Mouse (Mus musculus): Measurements from ENCODE around the gene Ms4a6d.
"Not testable (repeated sequence)": the region's sequence is repeated elsewhere in the genome, so short reads cannot be mapped to it uniquely, and the experiment has no call there.

Ms4a6d gene

DNA sequence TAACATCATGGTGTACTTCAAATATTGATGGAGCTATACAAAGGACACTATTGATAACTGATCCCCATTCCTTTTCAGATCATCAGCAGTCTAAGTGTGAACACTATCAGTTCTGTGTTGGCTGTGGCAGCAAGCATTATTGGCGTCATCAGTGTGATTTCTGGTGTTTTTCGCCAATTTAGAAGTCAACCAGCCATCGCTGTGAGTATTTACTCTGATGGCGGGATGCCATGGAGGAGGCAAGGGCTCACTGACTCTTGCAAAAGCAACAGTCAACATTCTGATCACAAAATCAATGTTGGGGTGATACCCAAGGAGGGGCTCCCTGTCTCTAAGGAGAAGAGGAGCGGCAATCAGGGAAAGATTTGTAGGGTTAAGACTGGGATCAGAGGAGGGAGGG, 49.9 kb downstream of the Ms4a6d start:
- no peak for DNase-seq (ENCODE audit: low spot score)

DNA sequence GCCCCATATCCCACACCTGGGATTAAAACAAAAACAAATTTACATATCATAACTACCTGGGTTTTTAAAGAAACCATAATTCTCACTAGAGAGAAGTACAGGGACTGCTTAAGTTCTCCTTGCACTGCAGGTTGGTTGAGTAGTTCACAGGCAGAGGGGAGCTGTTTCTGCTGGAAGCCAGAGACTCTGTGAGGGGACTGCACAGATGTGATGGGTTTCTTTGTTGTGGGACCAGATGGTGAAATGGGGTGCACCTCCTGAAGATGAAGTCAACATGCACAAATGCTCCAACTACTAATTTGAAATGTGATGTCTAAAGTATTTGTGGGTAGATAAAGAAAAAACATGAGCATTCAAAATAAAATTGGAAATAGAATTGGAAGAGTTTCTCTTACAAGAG, 56.7 kb downstream of the Ms4a6d start:
- no peak for DNase-seq (ENCODE audit: low spot score)

DNA sequence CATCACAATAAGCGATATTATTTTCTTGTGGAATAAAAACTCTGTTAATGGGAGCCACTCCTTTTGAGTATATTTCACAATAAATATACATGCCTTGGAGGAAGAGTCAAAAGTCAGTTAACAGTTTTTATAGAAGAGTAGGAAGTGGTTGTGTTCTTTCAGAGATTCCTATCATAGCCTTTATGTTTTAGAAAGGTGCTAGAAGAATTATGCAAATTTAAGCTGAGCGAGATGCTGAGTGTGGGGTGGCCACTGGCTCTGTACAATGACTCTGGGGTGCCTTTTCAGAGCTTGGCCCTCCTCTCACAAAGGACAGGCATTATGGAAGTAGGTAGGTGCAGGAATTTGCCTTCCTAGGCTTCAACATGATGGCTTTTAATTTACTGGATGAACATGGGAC, 60.3 kb downstream of the Ms4a6d start:
- DNase-seq (ENCODE audit: low spot score), result not testable (repeated sequence)

DNA sequence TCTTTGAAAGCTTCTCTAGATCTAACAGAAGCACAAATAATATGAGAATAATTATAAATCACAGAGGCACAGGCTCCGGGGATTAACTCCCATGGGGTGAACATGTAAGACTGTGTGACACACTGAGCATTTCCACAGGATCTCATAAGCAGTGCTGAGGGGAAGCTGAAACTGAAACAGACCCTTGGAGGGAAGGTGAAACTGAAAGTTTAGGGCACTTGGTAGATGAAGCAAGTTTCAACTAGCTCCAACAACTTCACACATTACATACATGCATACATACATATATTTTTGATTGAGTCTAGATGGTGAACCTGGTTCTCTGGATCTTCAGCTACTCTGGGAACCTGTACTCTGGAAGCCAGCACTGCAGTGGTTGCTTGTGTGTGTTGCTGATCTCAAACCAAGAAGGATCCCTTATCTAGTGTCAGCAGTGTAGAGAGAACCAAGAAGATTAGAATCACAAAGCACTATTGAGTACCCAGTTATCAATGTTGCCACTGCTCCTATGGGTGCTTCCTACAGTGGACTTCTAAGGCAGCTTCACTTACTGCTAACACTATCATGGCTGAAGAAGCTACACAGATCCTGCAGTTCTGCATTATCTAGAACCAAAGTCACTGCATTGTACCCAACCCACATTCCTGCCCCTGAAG, 64.4 kb downstream of the Ms4a6d start:
- not testable (repeated sequence) for DNase-seq (ENCODE audit: low spot score)

DNA sequence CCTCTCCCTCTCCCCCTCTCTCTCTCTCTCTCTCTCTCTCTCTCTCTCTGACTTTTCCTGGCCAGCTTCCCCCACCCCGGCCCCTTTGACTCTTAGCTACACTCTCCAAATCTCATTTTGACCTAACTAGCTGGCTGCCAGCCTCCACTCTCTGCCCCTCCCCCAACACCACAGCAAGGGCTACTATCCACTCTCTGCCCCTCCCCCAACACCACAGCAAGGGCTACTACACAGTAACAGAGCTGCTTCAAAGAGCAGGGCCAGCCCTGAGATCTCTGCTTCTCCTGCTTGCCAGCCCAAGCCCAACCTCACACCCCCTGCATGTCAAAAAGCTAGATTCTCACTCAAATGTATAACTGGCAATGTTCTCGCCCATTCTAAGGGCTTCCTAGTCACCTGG, 67.3 kb downstream of the Ms4a6d start:
- DNase-seq (ENCODE audit: low spot score), result no peak

Measured in layer of hippocampus, adult 9-10 months (tissue).